Mouse (Mus musculus): ENCODE data around the gene Gm6096. TPM values are rescaled to one million over a fixed set of nuclear protein-coding genes. Genes with fewer than 3 reads are reported as not detected.
A peak's percentile ranks its signal among the peaks of the same experiment; 100 is the strongest.
"Not testable (repeated sequence)": the region's sequence is repeated elsewhere in the genome, so short reads cannot be mapped to it uniquely, and the experiment has no call there.

Gene Gm6096
- not detected for total RNA-seq (2021)
- long read RNA-seq, experiment 1, result 0 reads
- long read RNA-seq, experiment 2, result 0 reads

DNA sequence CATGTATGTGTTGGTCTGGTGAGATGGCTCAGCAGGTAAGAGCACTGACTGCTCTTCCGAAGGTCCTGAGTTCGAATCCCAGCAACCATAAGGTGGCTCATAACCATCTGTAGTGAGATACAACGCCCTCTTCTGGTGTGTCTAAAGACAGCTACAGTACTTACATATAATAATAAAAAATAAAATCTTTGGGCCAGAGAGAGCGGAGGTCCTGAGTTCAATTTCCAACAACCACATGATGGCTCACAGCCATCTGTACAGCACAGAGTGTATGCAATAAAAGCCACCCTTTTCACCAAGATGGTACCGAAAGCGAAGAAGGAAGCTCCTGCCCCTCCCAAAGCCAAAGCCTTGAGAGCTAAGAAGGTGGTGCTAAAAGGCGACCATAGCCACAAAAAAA, at the start of gene Gm6096:
Gm6096 (plus strand) TSS at position 301 of the 400 bp plus-strand sequence.
- no peak within 1 kb of the TSS for H3K4me3 ChIP-seq
- no peak for TF ChIP-seq CTCF (IDR thresholded peaks at IDR 0.05)
- no peak for DNase-seq
- intact Hi-C loops (cut with DNase I), result loop anchor here (5.0 kb wide), 1 partner anchor 107 kb away; no protein-coding TSS in a partner anchor
- H3K27ac ChIP-seq, result no peak within 1 kb of the TSS

DNA sequence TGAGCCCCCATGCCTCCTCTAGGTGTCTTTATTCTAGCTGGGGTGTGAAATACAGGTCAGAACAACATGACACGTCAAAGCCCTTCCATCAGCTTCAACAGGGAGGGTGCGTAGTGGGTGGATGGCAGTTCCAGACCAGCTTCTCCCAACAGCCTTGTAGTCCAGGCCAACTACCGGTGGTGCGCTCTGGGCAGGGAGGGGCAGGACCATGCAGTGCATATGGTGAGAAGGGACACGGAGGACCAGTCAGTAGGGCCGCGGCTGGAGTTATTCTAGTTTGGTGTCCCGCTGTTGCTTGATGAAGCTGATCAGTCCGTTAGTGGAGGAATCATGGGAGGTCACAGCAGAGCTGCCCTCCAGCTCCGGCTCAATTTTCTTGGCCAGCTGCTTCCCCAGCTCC, 48.7 kb upstream of the Gm6096 start:
- intact Hi-C loops (cut with DNase I); H3K27ac ChIP-seq; DNase-seq; H3K4me3 ChIP-seq: not testable (repeated sequence)

- TF ChIP-seq CTCF (IDR thresholded peaks at IDR 0.05), result no peak
- intact Hi-C loops (cut with DNase I), result no loop called here
- Histone ChIP-seq H3K4me3 (no peak overlapping the region), H3K27ac (peak overlapping the region; percentile 91; the same call in 1 of the 2 replicates)
- no peak for DNase-seq
These were observed 44.5 kb upstream of the Gm6096 start for GRCm38 (mm10) chr7:34206331-34206730.

DNA sequence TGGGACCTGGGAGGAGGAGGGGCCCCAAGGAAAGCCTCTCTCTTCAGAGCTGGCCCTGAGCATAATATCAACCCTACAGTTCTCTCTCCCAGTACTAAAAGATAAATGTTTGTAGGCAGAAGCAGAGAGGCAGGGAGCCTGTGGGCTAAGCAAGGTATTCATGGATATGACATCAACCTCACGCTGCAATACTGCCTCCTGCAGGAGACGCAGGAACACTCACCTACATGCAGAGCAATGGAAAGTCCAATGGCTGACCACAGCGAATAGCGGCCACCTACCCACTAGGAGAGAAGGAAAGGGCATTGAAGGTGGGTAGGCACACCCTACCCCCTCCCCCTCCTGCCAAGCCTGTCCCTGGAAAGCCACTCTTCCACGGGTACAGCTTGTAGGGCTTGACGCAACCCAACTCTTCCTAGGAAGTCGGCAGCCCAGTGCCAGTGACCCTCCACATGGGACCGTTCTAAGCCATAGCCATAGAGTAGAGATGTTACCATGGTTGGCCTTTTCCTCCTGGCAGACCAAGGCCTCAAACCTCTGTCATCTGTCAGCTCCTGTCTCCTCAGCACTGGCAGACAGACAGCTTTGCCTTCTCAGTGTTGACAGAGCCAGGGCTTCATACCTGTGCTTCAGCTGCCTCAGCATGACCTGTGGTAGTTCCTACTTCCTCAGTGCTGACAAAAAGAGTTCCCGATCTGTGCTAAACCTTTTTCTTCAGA, 42.7 kb upstream of the Gm6096 start:
- peak; percentile 54 for TF ChIP-seq CTCF (IDR thresholded peaks at IDR 0.05)
- Histone ChIP-seq H3K4me3 (peak overlapping the region; percentile 15; the same call in 1 of the 2 replicates), H3K27ac (peak overlapping the region; percentile 91)
- peak; percentile 52 for DNase-seq
- intact Hi-C loops (cut with DNase I), result no loop called here

DNA sequence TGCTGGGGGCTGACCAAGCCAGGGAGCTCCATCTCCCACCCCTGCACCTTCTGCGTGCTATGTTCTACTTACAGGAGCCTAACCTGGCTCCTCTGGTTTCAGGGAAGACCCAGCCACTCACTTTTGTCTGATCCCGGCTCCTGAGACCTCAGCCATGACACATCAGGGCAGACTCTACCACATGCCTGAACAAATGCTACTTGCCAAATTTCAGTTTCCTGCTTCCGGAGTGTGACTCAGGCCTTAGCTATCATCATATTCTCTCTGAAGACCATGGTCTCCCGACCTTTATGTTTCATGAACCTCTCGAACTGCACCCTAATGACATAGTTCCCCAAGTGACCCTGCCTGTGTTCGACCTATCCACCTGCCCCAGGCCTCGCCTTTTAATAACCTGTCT, 37.6 kb upstream of the Gm6096 start:
- TF ChIP-seq CTCF (IDR thresholded peaks at IDR 0.05), result no peak
- intact Hi-C loops (cut with DNase I), result loop anchor here (10.0 kb wide), 1 partner anchor 432 kb away; no protein-coding TSS in a partner anchor
- Histone ChIP-seq H3K27ac (peak overlapping the region; percentile 91), H3K4me3 (no peak overlapping the region; the same call in 1 of the 2 replicates)
- no peak for DNase-seq

DNA sequence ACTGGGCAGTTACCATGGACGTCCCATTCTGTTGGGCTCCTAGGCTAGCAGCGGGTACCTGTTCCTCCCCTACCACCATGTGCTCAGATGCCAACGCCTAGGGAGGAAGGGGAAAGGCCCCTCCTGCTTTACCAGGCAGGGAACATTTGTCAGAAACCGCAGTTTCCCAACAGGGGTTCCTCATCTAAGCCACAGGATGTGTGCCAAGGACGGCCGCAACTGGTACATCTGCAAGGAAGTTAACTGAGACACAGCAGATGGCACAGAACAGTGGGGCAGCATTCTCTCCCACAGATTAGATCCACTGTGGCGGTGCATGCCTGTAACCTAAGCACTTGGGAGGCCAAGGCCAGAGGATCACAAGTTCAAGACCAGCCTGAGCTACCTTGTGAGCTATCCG, 36.2 kb upstream of the Gm6096 start:
- TF ChIP-seq CTCF (IDR thresholded peaks at IDR 0.05), result no peak
- Histone ChIP-seq H3K4me3 (peak overlapping the region; percentile 54), H3K27ac (peak overlapping the region; percentile 91)
- intact Hi-C loops (cut with DNase I), result loop anchor here (10.0 kb wide), 1 partner anchor 430 kb away; no protein-coding TSS in a partner anchor
- peak; percentile 56 for DNase-seq

DNA sequence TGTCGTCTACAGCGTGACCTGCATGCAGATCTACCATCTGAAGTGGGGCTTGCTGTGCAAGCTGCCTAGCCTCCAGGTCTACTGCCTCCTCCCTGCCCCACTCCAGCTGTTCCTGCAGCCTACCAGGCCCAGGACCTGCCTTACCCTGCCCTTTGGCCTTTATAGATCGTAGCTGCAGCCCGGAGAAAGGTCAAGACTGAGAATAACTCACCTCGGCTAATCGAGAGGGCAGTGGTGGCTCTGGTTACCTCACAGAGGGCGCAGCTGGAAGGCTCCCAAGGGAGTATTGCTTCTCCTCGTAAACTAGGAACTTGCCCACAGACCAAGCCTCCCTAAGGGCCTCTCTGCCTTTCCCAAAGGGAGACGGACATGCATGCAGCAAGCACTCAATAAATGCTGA, 35.4 kb upstream of the Gm6096 start:
- DNase-seq, result peak; percentile 92
- intact Hi-C loops (cut with DNase I), result loop anchor here (10.0 kb wide), 1 partner anchor 429 kb away; no protein-coding TSS in a partner anchor
- Histone ChIP-seq H3K4me3 (peak overlapping the region; percentile 54), H3K27ac (peak overlapping the region; percentile 91)
- TF ChIP-seq CTCF (IDR thresholded peaks at IDR 0.05), result no peak

DNA sequence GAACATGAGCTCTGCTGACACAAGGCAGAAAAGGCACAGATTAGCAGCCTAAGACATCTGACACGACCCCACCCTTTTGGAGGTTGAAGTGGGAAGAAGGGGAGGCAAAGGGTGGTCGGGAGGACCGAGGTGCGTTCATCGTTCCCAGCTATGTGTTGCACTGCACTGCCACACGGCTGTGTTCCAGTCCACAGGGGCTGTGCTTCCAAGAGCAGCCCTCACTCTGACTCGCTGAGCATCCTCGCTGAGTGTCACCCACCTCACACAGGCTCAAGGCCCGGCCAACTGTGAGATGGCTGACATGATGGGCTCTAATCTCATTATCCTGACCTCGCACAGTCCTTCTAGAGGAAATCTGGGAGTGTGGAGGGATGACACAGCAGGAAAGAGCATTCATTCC, 34.4 kb upstream of the Gm6096 start:
- no peak for TF ChIP-seq CTCF (IDR thresholded peaks at IDR 0.05)

GRCm38 (mm10) chr7:34218496-34218895, 32.3 kb upstream of the Gm6096 start:
- Histone ChIP-seq H3K27ac (peak overlapping the region; percentile 91), H3K4me3 (no peak overlapping the region)
- TF ChIP-seq CTCF (IDR thresholded peaks at IDR 0.05), result no peak
- DNase-seq, result no peak
- intact Hi-C loops (cut with DNase I), result loop anchor here (10.0 kb wide), 1 partner anchor 426 kb away; no protein-coding TSS in a partner anchor

More for the DNA sequence above, 34.4 kb upstream of the Gm6096 start:
- Histone ChIP-seq H3K4me3 (peak overlapping the region; percentile 3; the same call in 1 of the 2 replicates), H3K27ac (peak overlapping the region; percentile 91)
- DNase-seq, result no peak
- intact Hi-C loops (cut with DNase I), result loop anchor here (10.0 kb wide), 1 partner anchor 428 kb away; no protein-coding TSS in a partner anchor

GRCm38 (mm10) chr7:34221594-34222250, 29.1 kb upstream of the Gm6096 start:
- no peak for TF ChIP-seq CTCF (IDR thresholded peaks at IDR 0.05)
- intact Hi-C loops (cut with DNase I), result no loop called here
- Histone ChIP-seq H3K27ac (peak overlapping the region; percentile 99), H3K4me3 (peak overlapping the region; percentile 2; the same call in 1 of the 2 replicates)
- DNase-seq, result no peak

- DNase-seq, result no peak
- intact Hi-C loops (cut with DNase I), result no loop called here
- H3K27ac ChIP-seq, result peak overlapping the region; percentile 99
- peak overlapping the region; percentile 2; the same call in 1 of the 2 replicates for H3K4me3 ChIP-seq
- TF ChIP-seq CTCF (IDR thresholded peaks at IDR 0.05), result peak; percentile 9; the same call in 1 of the 2 replicates
These were observed 28.5 kb upstream of the Gm6096 start for GRCm38 (mm10) chr7:34222340-34222739.

GRCm38 (mm10) chr7:34224308-34224707, 26.5 kb upstream of the Gm6096 start:
- Histone ChIP-seq H3K4me3 (peak overlapping the region; percentile 26; the same call in 1 of the 2 replicates), H3K27ac (peak overlapping the region; percentile 99)
- intact Hi-C loops (cut with DNase I), result no loop called here
- no peak for DNase-seq
- TF ChIP-seq CTCF (IDR thresholded peaks at IDR 0.05), result no peak

DNA sequence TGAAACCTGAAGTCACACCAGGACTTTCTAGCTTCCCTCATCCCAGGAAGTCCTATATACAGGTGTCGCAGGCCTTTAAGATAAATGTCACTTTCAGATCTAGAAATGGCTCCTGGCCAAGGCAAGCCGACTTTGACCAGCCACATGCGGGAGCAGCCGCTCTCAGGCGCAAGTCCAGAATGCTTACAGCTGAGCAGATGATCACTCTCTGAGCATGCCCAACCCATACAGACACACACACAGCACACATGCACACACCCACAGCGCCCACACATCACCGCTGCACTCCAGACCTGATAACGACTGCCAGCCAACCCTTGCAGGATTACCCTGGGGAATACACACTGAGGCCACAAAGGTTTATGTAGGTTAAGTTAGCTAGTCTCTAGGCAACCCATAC, 24.8 kb upstream of the Gm6096 start:
- H3K27ac ChIP-seq, result peak overlapping the region; percentile 99
- intact Hi-C loops (cut with DNase I), result no loop called here
- peak; percentile 72 for DNase-seq
- peak overlapping the region; percentile 92 for H3K4me3 ChIP-seq
- no peak for TF ChIP-seq CTCF (IDR thresholded peaks at IDR 0.05)

Data from gastrocnemius, adult 2 months (tissue).